ENCODE assay signal across 18 mouse cellular contexts in genomic region chr12:40082048-40082447, GRCm38 (mm10). TPM values are rescaled to one million over a fixed set of nuclear protein-coding genes. Genes with fewer than 3 reads are reported as not detected.
A peak's percentile ranks its signal among the peaks of the same experiment; 100 is the strongest.
DNase-seq lines count a peak whose midpoint lies in the region; ATAC-seq and TF ChIP-seq lines count a peak whose summit lies in the region.
"Had no signal": no experiment of that assay in that cellular context is flagged by ENCODE, and none has a peak within 500 bp of the region (broad histone marks: within the 10 kb centered on the region; RNA-seq: fewer than 3 reads in every experiment).

No protein-coding gene starts in this region.

- H3K9ac ChIP-seq in forebrain, embryonic 13.5 days = no peak overlapping the region
- no peak overlapping the region for H3K9ac ChIP-seq in forebrain, embryonic 16.5 days (replicated peaks; ENCODE audit: low read depth, low read length)
- no peak overlapping the region for H3K9ac ChIP-seq in stomach, embryonic 14.5 days (replicated peaks; ENCODE audit: low read depth, low read length)
- H3K9ac ChIP-seq in stomach, postnatal 0 days (ENCODE audit: low read length) = no peak overlapping the region
- H3K9ac ChIP-seq in stomach, embryonic 15.5 days = no peak overlapping the region

- no peaks in the 10 kb centered on the region for H3K9me3 ChIP-seq in forebrain, embryonic 13.5 days (replicated peaks)
- no peaks in the 10 kb centered on the region for H3K9me3 ChIP-seq in forebrain, embryonic 16.5 days (ENCODE audit: control insufficient read depth, low read length)
- no peaks in the 10 kb centered on the region for H3K9me3 ChIP-seq in stomach, embryonic 14.5 days (ENCODE audit: control insufficient read depth, low read depth, low read length)
- no peaks in the 10 kb centered on the region for H3K9me3 ChIP-seq in stomach, postnatal 0 days (ENCODE audit: control insufficient read depth, low read length)
- no peaks in the 10 kb centered on the region for H3K9me3 ChIP-seq in stomach, embryonic 15.5 days
- H3K9me3 ChIP-seq: G1E had no signal

- no peaks in the 10 kb centered on the region for H3K27me3 ChIP-seq in forebrain, embryonic 13.5 days
- H3K27me3 ChIP-seq in forebrain, embryonic 16.5 days (replicated peaks; ENCODE audit: control insufficient read depth, insufficient read depth, low read length) = no peaks in the 10 kb centered on the region
- H3K27me3 ChIP-seq in stomach, embryonic 14.5 days (ENCODE audit: control insufficient read depth, insufficient read depth, low read length) = no peaks in the 10 kb centered on the region
- no peaks in the 10 kb centered on the region for H3K27me3 ChIP-seq in stomach, postnatal 0 days (ENCODE audit: control insufficient read depth, insufficient read depth, low read length)
- no peaks in the 10 kb centered on the region for H3K27me3 ChIP-seq in stomach, embryonic 15.5 days (replicated peaks)
- H3K27me3 ChIP-seq: CH12.LX had no signal

- ATAC-seq in forebrain, embryonic 13.5 days = peak; percentile 13; the same call in 1 of the 2 replicates
- ATAC-seq in forebrain, embryonic 16.5 days = no peak
- 0 out of 2 replicates have a peak, but pooled peaks have one; percentile 53 for ATAC-seq in stomach, embryonic 14.5 days (ENCODE audit: insufficient number of reproducible peaks, insufficient read depth, low FRiP score, low read depth)
- ATAC-seq in stomach, postnatal 0 days (ENCODE audit: low FRiP score, low TSS enrichment) = no peak
- ATAC-seq in stomach, embryonic 15.5 days (ENCODE audit: insufficient read depth, low FRiP score, low read depth) = peak; percentile 73; the same call in 1 of the 2 replicates

- no peak overlapping the region for H3K4me3 ChIP-seq in forebrain, embryonic 13.5 days
- no peak overlapping the region for H3K4me3 ChIP-seq in forebrain, embryonic 16.5 days (replicated peaks; ENCODE audit: low read length)
- H3K4me3 ChIP-seq in stomach, embryonic 14.5 days (ENCODE audit: low read depth, low read length) = no peak overlapping the region
- no peak overlapping the region for H3K4me3 ChIP-seq in stomach, postnatal 0 days (ENCODE audit: low read depth, low read length)
- no peak overlapping the region for H3K4me3 ChIP-seq in stomach, embryonic 15.5 days (replicated peaks)

- DNase-seq in stomach, postnatal 0 days (ENCODE audit: low spot score) = no peak
- no peak for DNase-seq in lung, postnatal 14 days
- DNase-seq: adrenal gland, adult 2 months; adrenal gland, adult 8-10 months; adrenal gland, postnatal 10 days; adrenal gland, postnatal 14 days; adrenal gland, postnatal 25 days; adrenal gland, postnatal 36 days; cerebellum, adult 11 months; cerebellum, adult 11-12 months; cerebellum, adult 18-20 months had no signal

- TF ChIP-seq CTCF in stomach, postnatal 0 days (IDR thresholded peaks at IDR 0.05; ENCODE audit: low read depth) = no peak

- 78% methylated on average over 5 of the region's 5 CpGs for WGBS in forebrain, embryonic 13.5 days
- WGBS in forebrain, embryonic 16.5 days = 79% methylated on average over 5 of the region's 5 CpGs
- WGBS in stomach, embryonic 14.5 days = 43% methylated on average over 5 of the region's 5 CpGs
- 29% methylated on average over 5 of the region's 5 CpGs for WGBS in stomach, postnatal 0 days
- 39% methylated on average over 5 of the region's 5 CpGs for WGBS in stomach, embryonic 15.5 days

- TF ChIP-seq EP300 in stomach, postnatal 0 days (optimal IDR thresholded peaks at IDR 0.05) = no peak

- H3K4me2 ChIP-seq in forebrain, embryonic 13.5 days = no peak overlapping the region
- H3K4me2 ChIP-seq in forebrain, embryonic 16.5 days (ENCODE audit: low read length) = no peak overlapping the region
- H3K4me2 ChIP-seq in stomach, embryonic 14.5 days (replicated peaks; ENCODE audit: low read depth, low read length) = no peak overlapping the region
- H3K4me2 ChIP-seq in stomach, postnatal 0 days (replicated peaks; ENCODE audit: low read depth) = no peak overlapping the region
- H3K4me2 ChIP-seq in stomach, embryonic 15.5 days = no peak overlapping the region

- no peak overlapping the region for H3K27ac ChIP-seq in forebrain, embryonic 13.5 days
- no peak overlapping the region for H3K27ac ChIP-seq in forebrain, embryonic 16.5 days (ENCODE audit: low read length)
- no peak overlapping the region for H3K27ac ChIP-seq in stomach, embryonic 14.5 days (ENCODE audit: low read length)
- H3K27ac ChIP-seq in stomach, postnatal 0 days (replicated peaks) = no peak overlapping the region
- no peak overlapping the region for H3K27ac ChIP-seq in stomach, embryonic 15.5 days

- no peaks in the 10 kb centered on the region for H3K36me3 ChIP-seq in forebrain, embryonic 13.5 days (ENCODE audit: poor library complexity, severe bottlenecking)
- no peaks in the 10 kb centered on the region for H3K36me3 ChIP-seq in forebrain, embryonic 16.5 days (ENCODE audit: control insufficient read depth, insufficient read depth)
- H3K36me3 ChIP-seq in stomach, embryonic 14.5 days (ENCODE audit: control insufficient read depth, insufficient read depth, low read length) = no peaks in the 10 kb centered on the region
- no peaks in the 10 kb centered on the region for H3K36me3 ChIP-seq in stomach, postnatal 0 days (ENCODE audit: control insufficient read depth, insufficient read depth, low read length)
- H3K36me3 ChIP-seq in stomach, embryonic 15.5 days = no peaks in the 10 kb centered on the region
- H3K36me3 ChIP-seq: G1E had no signal

- H3K4me1 ChIP-seq in forebrain, embryonic 13.5 days = no peaks in the 10 kb centered on the region
- 0 out of 2 replicates have a peak, but pooled peaks cover 3% of the 10 kb centered on the region for H3K4me1 ChIP-seq in forebrain, embryonic 16.5 days (replicated peaks; ENCODE audit: control insufficient read depth, insufficient read depth, low read length)
- H3K4me1 ChIP-seq in stomach, embryonic 14.5 days (ENCODE audit: control insufficient read depth, insufficient read depth, low read length) = no peaks in the 10 kb centered on the region
- no peaks in the 10 kb centered on the region for H3K4me1 ChIP-seq in stomach, postnatal 0 days (replicated peaks; ENCODE audit: control insufficient read depth, insufficient read depth)
- no peaks in the 10 kb centered on the region for H3K4me1 ChIP-seq in stomach, embryonic 15.5 days

RNA-seq across cellular contexts. Expression of gene Arl4a, which starts 44.2 kb away (rescaled TPM):
- 65.0 and 69.9 TPM in 2 replicates for polyA plus RNA-seq in forebrain, embryonic 13.5 days (2015; fragmentation: Nextera tagmentation; extraction: Ambion mirVana)
- 73.3 and 74.0 TPM in 2 replicates for polyA plus RNA-seq in forebrain, embryonic 16.5 days (2015; fragmentation: Nextera tagmentation; extraction: Ambion mirVana)
- polyA plus RNA-seq in stomach, embryonic 14.5 days (2014; fragmentation: Nextera tagmentation; extraction: Ambion mirVana) = 45.3 and 46.0 TPM in 2 replicates
- polyA plus RNA-seq in stomach, postnatal 0 days (2015; fragmentation: Nextera tagmentation; extraction: Ambion mirVana) = 38.3 and 38.5 TPM in 2 replicates
- polyA plus RNA-seq in stomach, embryonic 15.5 days (2015; fragmentation: Nextera tagmentation; extraction: Ambion mirVana) = 47.9 and 49.0 TPM in 2 replicates

RNA-seq across cellular contexts. Expression of gene Scin, which starts 52.0 kb away (rescaled TPM):
- polyA plus RNA-seq in forebrain, embryonic 13.5 days (2015; fragmentation: Nextera tagmentation; extraction: Ambion mirVana) = not detected in 2 replicates
- 0.47 TPM in 1 of 2 replicates, not detected in the other for polyA plus RNA-seq in forebrain, embryonic 16.5 days (2015; fragmentation: Nextera tagmentation; extraction: Ambion mirVana)
- 3.9 and 5.2 TPM in 2 replicates for polyA plus RNA-seq in stomach, embryonic 14.5 days (2014; fragmentation: Nextera tagmentation; extraction: Ambion mirVana)
- polyA plus RNA-seq in stomach, postnatal 0 days (2015; fragmentation: Nextera tagmentation; extraction: Ambion mirVana) = 0.24 and 0.27 TPM in 2 replicates
- 9.4 and 13.7 TPM in 2 replicates for polyA plus RNA-seq in stomach, embryonic 15.5 days (2015; fragmentation: Nextera tagmentation; extraction: Ambion mirVana)
- polyA plus RNA-seq: C2C12, G1E had no signal

Comparison
In these comparisons a context has a peak if more than half of its experiments do, and no peak if none do; other contexts are left out.
1. ATAC-seq: peak in forebrain, embryonic 13.5 days (single experiment), stomach, embryonic 14.5 days (single experiment) and stomach, embryonic 15.5 days (single experiment); none in forebrain, embryonic 16.5 days (single experiment) and stomach, postnatal 0 days (single experiment).